Mouse (Mus musculus): ENCODE measurements around the gene H2al1g. TPM values are rescaled to one million over a fixed set of nuclear protein-coding genes. Genes with fewer than 3 reads are reported as not detected.

The H2al1g gene
- total RNA-seq (2023): not detected

GRCm38 (mm10) chrX:11317956-11318355 is at the start of gene H2al1g:
Gene H2al1g (plus strand): TSS chrX:11318256.

GRCm38 (mm10) chrX:11298957-11299356 is 19.1 kb upstream of the H2al1g start, which contains the start of gene H2al1a:
Gene H2al1a (plus strand): TSS chrX:11299257.

GRCm38 (mm10) chrX:11302132-11302531 is 15.9 kb upstream of the H2al1g start, which contains the start of gene H2al1b:
Gene H2al1b (plus strand): TSS chrX:11302432.

GRCm38 (mm10) chrX:11305355-11305754 is 12.7 kb upstream of the H2al1g start, which contains the start of gene H2al1c:
Gene H2al1c (plus strand): TSS chrX:11305655.

GRCm38 (mm10) chrX:11308524-11308923 is 9.5 kb upstream of the H2al1g start, which contains the start of gene H2al1d:
Gene H2al1d (plus strand): TSS chrX:11308824.

GRCm38 (mm10) chrX:11311634-11312033 is 6.4 kb upstream of the H2al1g start, which contains the start of gene H2al1e:
Gene H2al1e (plus strand): TSS chrX:11311934.

GRCm38 (mm10) chrX:11314858-11315257 is 3.2 kb upstream of the H2al1g start, which contains the start of gene H2al1f:
Gene H2al1f (plus strand): TSS chrX:11315158.

GRCm38 (mm10) chrX:11321192-11321591 is 3.1 kb downstream of the H2al1g start, which contains the start of gene H2al1h:
Gene H2al1h (plus strand): TSS chrX:11321492.

GRCm38 (mm10) chrX:11324359-11324758 is 6.3 kb downstream of the H2al1g start, which contains the start of gene H2al1i:
Gene H2al1i (plus strand): TSS chrX:11324659.

GRCm38 (mm10) chrX:11327522-11327921 is 9.5 kb downstream of the H2al1g start, which contains the start of gene H2al1j:
Gene H2al1j (plus strand): TSS chrX:11327822.

Other genes starting within 250 kb of the H2al1g start
- not detected for gene H2al1a, start 19.0 kb upstream of the H2al1g start, total RNA-seq (2023)
- not detected for gene H2al1b, start 15.8 kb upstream of the H2al1g start, total RNA-seq (2023)
- gene H2al1c, start 12.6 kb upstream of the H2al1g start, total RNA-seq (2023): not detected
- gene H2al1d, start 9.4 kb upstream of the H2al1g start, total RNA-seq (2023): not detected
- not detected for gene H2al1e, start 6.3 kb upstream of the H2al1g start, total RNA-seq (2023)
- not detected for gene H2al1f, start 3.1 kb upstream of the H2al1g start, total RNA-seq (2023)
- gene H2al1h, start 3.2 kb downstream of the H2al1g start, total RNA-seq (2023): not detected
- gene H2al1i, start 6.4 kb downstream of the H2al1g start, total RNA-seq (2023): not detected
- gene H2al1j, start 9.6 kb downstream of the H2al1g start, total RNA-seq (2023): not detected